Mouse (Mus musculus) embryonic facial prominence, embryonic 14.5 days (tissue): ENCODE data around the gene Sec23b. TPM values are rescaled to one million over a fixed set of nuclear protein-coding genes. Genes with fewer than 3 reads are reported as not detected.

ENCODE experiments used
- ATAC-seq: fragments of 200-750 bp; cut with Nextera tagmentation; 2 replicates; pipeline ENCODE4 v1.8.0; 2017; ENCODE audit warnings: low read depth, moderate number of reproducible peaks, moderate TSS enrichment
- DNase-seq: peaks from one replicate; pipeline ENCODE4 v3.0.0-alpha.2; 2015; ENCODE audit warnings: low spot score
- H3K27ac ChIP-seq: fragments of 300-500 bp; sonication (generic); replicated peaks from 2 replicates; pipeline ENCODE4 v1.5.1; 2014; ENCODE audit warnings: low read depth, mild to moderate bottlenecking, low read length, moderate library complexity
- H3K27me3 ChIP-seq: fragments of 300-500 bp; sonication (generic); replicated peaks from 2 replicates; pipeline ENCODE4 v1.6.1; 2014; ENCODE audit warnings: low read length; ENCODE audit not compliant: control insufficient read depth, insufficient read depth
- H3K36me3 ChIP-seq: fragments of 300-500 bp; sonication (generic); 2 replicates; pipeline ENCODE4 v1.6.1; 2014; ENCODE audit warnings: low read length, mixed read lengths; ENCODE audit not compliant: control insufficient read depth, insufficient read depth
- H3K4me1 ChIP-seq: fragments of 300-500 bp; sonication (generic); 2 replicates; pipeline ENCODE4 v1.6.1; 2014; ENCODE audit warnings: antibody characterized with exemption, low read length; ENCODE audit not compliant: control insufficient read depth, insufficient read depth
- H3K4me2 ChIP-seq: fragments of 300-500 bp; sonication (generic); 2 replicates; pipeline ENCODE4 v1.6.1; 2014; ENCODE audit warnings: low read depth, mild to moderate bottlenecking, low read length, moderate library complexity, mixed read lengths
- H3K4me3 ChIP-seq: fragments of 300-500 bp; sonication (generic); 2 replicates; pipeline ENCODE4 v1.5.1; 2014; ENCODE audit warnings: low read depth, mild to moderate bottlenecking, low read length
- H3K9ac ChIP-seq: fragments of 300-500 bp; sonication (generic); 2 replicates; pipeline ENCODE4 v1.6.1; 2014; ENCODE audit warnings: low read depth, mild to moderate bottlenecking, low read length, moderate library complexity, mixed read lengths
- H3K9me3 ChIP-seq: fragments of 300-500 bp; sonication (generic); 2 replicates; pipeline ENCODE4 v1.6.1; 2016; ENCODE audit warnings: low read length; ENCODE audit not compliant: control insufficient read depth
- WGBS: fragments of 180-500 bp; shearing (Covaris S2); extraction: QIAGEN DNeasy Blood & Tissue Kit; methylation state at CpG from one replicate; pipeline ENCODE4 v1.1.7; 2014; 5-methylcytosine and 5-hydroxymethylcytosine counted together
- polyA plus RNA-seq: library from polyadenylated mRNA; unstranded; fragments of >200 nt; fragmentation: Nextera tagmentation; extraction: Ambion mirVana; gene quantifications from 2 replicates; pipeline ENCODE4 v1.2.1, GENCODE M21; 2014

Sec23b gene
- polyA plus RNA-seq, 1 experiment from 2014 or later, result 78.8 TPM

DNA sequence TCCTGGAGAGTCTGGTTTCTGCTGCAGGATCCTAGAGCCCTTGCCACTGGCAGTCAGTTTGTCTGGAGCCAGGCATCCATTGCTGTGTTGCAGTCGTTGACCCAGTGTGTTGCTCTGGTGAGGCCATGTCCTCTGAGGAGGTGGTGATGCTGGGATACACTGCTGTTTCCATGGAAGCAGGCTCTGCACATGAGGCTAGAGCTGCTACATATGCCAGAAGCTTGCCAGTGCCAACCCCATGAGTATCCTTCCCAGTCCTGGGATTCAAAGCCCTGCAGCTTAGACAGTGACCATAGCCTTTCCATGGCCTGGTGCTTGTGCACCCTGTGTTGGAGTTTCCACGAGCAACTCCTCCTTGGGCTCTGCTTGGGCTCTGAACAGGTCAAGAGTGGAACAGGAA, 77.5 kb downstream of the Sec23b start:
- Histone ChIP-seq H3K4me2 (no peak overlapping the region), H3K36me3 (no peaks in the 10 kb centered on the region), H3K4me1 (no peaks in the 10 kb centered on the region), H3K27me3 (no peaks in the 10 kb centered on the region), H3K27ac (no peak overlapping the region), H3K9ac (no peak overlapping the region), H3K4me3 (no peak overlapping the region), H3K9me3 (peaks cover 5% of the 10 kb centered on the region; the same call in 1 of the 2 replicates)
- ATAC-seq (no peak), DNase-seq (no peak)
- WGBS, result 93% methylated on average over 2 of the region's 2 CpGs

DNA sequence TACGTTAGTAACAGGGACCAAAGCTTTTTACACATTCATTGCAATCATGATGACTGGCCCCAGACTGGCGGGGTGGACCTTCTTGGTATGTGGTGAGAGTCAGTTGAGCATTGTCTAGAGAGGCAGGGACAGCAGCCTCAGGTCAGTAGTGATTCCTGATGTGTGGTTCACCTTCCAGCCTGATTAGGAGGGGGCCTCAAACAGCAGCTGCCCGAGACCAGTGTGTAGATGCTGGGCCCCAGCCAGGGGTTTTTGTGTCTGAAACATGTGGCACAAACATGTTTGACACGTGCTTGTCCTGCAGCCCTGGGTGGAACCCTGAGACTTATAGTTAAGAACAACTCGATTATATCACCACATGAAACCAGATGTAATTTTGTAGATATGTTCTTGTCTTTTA, 78.2 kb downstream of the Sec23b start:
- Histone ChIP-seq H3K27me3 (no peaks in the 10 kb centered on the region), H3K9ac (no peak overlapping the region), H3K4me3 (no peak overlapping the region), H3K9me3 (peaks cover 5% of the 10 kb centered on the region; the same call in 1 of the 2 replicates), H3K4me2 (no peak overlapping the region), H3K36me3 (no peaks in the 10 kb centered on the region), H3K27ac (no peak overlapping the region), H3K4me1 (no peaks in the 10 kb centered on the region)
- WGBS, result 44% methylated on average over 5 of the region's 5 CpGs
- DNase-seq (no peak), ATAC-seq (no peak)

DNA sequence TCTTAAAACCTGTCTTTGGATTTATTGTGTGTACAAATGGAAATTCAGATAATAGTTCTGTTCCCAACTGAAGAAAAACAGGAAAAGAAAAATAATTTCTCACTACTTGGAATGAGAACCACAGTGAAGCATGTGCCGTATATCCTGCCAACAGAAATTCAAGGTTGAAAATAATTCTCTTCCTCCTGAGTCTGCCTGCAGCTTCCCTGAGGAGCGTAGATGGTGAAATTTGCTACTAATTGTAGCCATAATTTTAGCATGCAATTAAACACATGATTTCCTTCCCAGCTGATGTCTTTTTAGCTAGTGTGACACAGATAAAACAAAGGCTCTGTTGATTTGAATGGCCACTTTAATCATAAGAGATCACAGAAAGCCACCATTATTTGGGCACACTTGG, 78.7 kb downstream of the Sec23b start:
- H3K9me3 ChIP-seq, result peaks cover 5% of the 10 kb centered on the region; the same call in 1 of the 2 replicates
- H3K9ac ChIP-seq, result no peak overlapping the region
- H3K4me3 ChIP-seq, result no peak overlapping the region
- no peak for ATAC-seq
- no peak for DNase-seq
- WGBS, result 55% methylated on average over 2 of the region's 2 CpGs
- no peaks in the 10 kb centered on the region for H3K27me3 ChIP-seq
- H3K4me2 ChIP-seq, result no peak overlapping the region
- no peak overlapping the region for H3K27ac ChIP-seq
- no peaks in the 10 kb centered on the region for H3K4me1 ChIP-seq
- H3K36me3 ChIP-seq, result no peaks in the 10 kb centered on the region

- H3K4me1 ChIP-seq, result no peaks in the 10 kb centered on the region
- no peak overlapping the region for H3K4me3 ChIP-seq
- DNase-seq, result peak; percentile 66
- H3K27me3 ChIP-seq, result no peaks in the 10 kb centered on the region
- H3K4me2 ChIP-seq, result no peak overlapping the region
- H3K9me3 ChIP-seq, result peaks cover 5% of the 10 kb centered on the region; the same call in 1 of the 2 replicates
- H3K27ac ChIP-seq, result no peak overlapping the region
- H3K36me3 ChIP-seq, result no peaks in the 10 kb centered on the region
- WGBS, result 20% methylated on average over 5 of the region's 5 CpGs
- no peak overlapping the region for H3K9ac ChIP-seq
- ATAC-seq, result peak; percentile 62; the same call in 1 of the 2 replicates
These were observed 79.8 kb downstream of the Sec23b start for GRCm38 (mm10) chr2:144635644-144636320.

GRCm38 (mm10) chr2:144637204-144637603, 81.2 kb downstream of the Sec23b start:
- Histone ChIP-seq H3K36me3 (no peaks in the 10 kb centered on the region), H3K9me3 (peaks cover 5% of the 10 kb centered on the region; the same call in 1 of the 2 replicates), H3K4me2 (no peak overlapping the region), H3K27ac (no peak overlapping the region), H3K9ac (no peak overlapping the region), H3K4me1 (no peaks in the 10 kb centered on the region), H3K4me3 (no peak overlapping the region), H3K27me3 (no peaks in the 10 kb centered on the region)
- ATAC-seq (no peak), DNase-seq (no peak)
- WGBS, result 83% methylated on average over 4 of the region's 4 CpGs

GRCm38 (mm10) chr2:144637671-144638395, 81.8 kb downstream of the Sec23b start:
- Histone ChIP-seq H3K9ac (no peak overlapping the region), H3K4me2 (no peak overlapping the region), H3K9me3 (no peaks in the 10 kb centered on the region), H3K36me3 (no peaks in the 10 kb centered on the region), H3K4me1 (no peaks in the 10 kb centered on the region), H3K27me3 (no peaks in the 10 kb centered on the region), H3K27ac (no peak overlapping the region), H3K4me3 (no peak overlapping the region)
- WGBS, result 76% methylated on average over 11 of the region's 12 CpGs
- no peak for DNase-seq
- ATAC-seq, result no peak

DNA sequence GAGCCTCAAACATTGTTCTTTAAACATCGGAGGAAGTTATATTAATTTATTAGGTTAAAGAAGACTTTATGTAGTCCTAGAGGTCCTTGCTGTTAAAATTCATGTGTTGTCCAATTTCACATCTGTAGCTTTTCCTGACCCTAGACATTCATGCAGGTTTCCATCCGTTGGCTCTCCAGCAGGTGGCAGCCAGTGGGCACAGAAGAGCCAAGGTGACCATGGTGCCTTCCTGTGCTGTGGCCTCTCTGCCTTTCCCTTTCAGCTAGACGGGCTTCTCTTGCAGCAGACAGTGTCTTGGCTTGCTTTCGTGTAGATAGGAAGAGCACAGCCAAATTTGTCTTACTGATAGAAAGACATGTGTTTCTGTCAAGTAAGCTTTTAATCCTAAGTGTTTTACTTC, 82.7 kb downstream of the Sec23b start:
- H3K9ac ChIP-seq, result no peak overlapping the region
- no peaks in the 10 kb centered on the region for H3K36me3 ChIP-seq
- no peak overlapping the region for H3K27ac ChIP-seq
- ATAC-seq, result no peak
- no peaks in the 10 kb centered on the region for H3K9me3 ChIP-seq
- DNase-seq, result peak; percentile 41
- H3K27me3 ChIP-seq, result no peaks in the 10 kb centered on the region
- H3K4me1 ChIP-seq, result peaks cover 4% of the 10 kb centered on the region; the same call in 1 of the 2 replicates
- H3K4me3 ChIP-seq, result no peak overlapping the region
- WGBS, result 53% methylated on average over 4 of the region's 4 CpGs
- H3K4me2 ChIP-seq, result no peak overlapping the region

- H3K9ac ChIP-seq, result no peak overlapping the region
- no peak overlapping the region for H3K27ac ChIP-seq
- peaks cover 4% of the 10 kb centered on the region; the same call in 1 of the 2 replicates for H3K4me1 ChIP-seq
- no peaks in the 10 kb centered on the region for H3K36me3 ChIP-seq
- no peaks in the 10 kb centered on the region for H3K27me3 ChIP-seq
- peak; percentile 32 for DNase-seq
- WGBS, result 75% methylated on average over 7 of the region's 7 CpGs
- H3K4me2 ChIP-seq, result no peak overlapping the region
- no peak for ATAC-seq
- no peaks in the 10 kb centered on the region for H3K9me3 ChIP-seq
- H3K4me3 ChIP-seq, result no peak overlapping the region
These were observed 84.1 kb downstream of the Sec23b start for GRCm38 (mm10) chr2:144640101-144640500.
